Mouse (Mus musculus): ENCODE data around the gene Dguok. TPM values are rescaled to one million over a fixed set of nuclear protein-coding genes. Genes with fewer than 3 reads are reported as not detected.

The Dguok gene
- polyA plus RNA-seq, 1 experiment = 15.5 TPM

DNA sequence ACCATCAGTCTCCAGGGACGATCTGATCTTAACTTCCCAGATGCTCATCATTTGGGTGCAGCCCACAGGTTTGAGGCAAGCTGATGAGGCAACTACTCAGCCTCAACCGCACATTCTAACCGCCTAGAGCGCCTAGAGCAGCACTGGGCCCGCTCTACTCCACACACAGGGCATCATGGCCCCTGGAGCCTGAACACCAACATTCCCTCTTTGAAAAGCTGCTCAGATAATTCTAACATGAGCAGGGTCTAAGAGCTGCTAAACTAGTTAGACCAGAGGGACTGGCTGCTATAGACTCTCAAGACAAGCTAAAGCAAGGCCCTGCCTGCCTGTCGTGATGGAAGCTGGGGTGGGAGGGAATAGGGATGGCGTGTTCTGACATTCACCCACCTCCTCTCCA, 73.8 kb downstream of the Dguok start:
- Histone ChIP-seq H3K27me3 (ENCODE audit: control insufficient read depth, insufficient read depth, low read length) (no peaks in the 10 kb centered on the region), H3K36me3 (ENCODE audit: control insufficient read depth, insufficient read depth, low read length) (no peaks in the 10 kb centered on the region), H3K27ac (ENCODE audit: control insufficient read depth, insufficient read depth, low read depth, low read length) (no peak overlapping the region), H3K4me1 (ENCODE audit: control insufficient read depth, insufficient read depth, low read length) (no peaks in the 10 kb centered on the region), H3K4me3 (ENCODE audit: control insufficient read depth, low read depth, low read length) (no peak overlapping the region)
- TF ChIP-seq CTCF (IDR thresholded peaks at IDR 0.05; ENCODE audit: control insufficient read depth, insufficient read depth, insufficient replicate concordance, low read depth, low read length) (no peak), POLR2A (IDR thresholded peaks at IDR 0.05; ENCODE audit: control insufficient read depth, low read depth, low read length) (no peak)

Other genes starting within 250 kb of the Dguok start
- gene Mthfd2, start 181.1 kb downstream of the Dguok start, polyA plus RNA-seq (2012; rRNA removed) = 13.9 and 15.4 TPM in 2 replicates
- 9.4 and 12.2 TPM in 2 replicates for gene Mob1a, start 181.0 kb downstream of the Dguok start, polyA plus RNA-seq (2012; rRNA removed)
- gene Bola3, start 157.8 kb downstream of the Dguok start, polyA plus RNA-seq (2012; rRNA removed) = 64.3 and 68.3 TPM in 2 replicates
- 1.8 and 2.0 TPM in 2 replicates for gene Tet3, start 47.9 kb downstream of the Dguok start, polyA plus RNA-seq (2012; rRNA removed)
- 470 and 505 TPM in 2 replicates for gene Actg2, start 29.3 kb upstream of the Dguok start, polyA plus RNA-seq (2012; rRNA removed)
- gene Stambp, start 65.8 kb upstream of the Dguok start, polyA plus RNA-seq (2012; rRNA removed) = 42.6 and 44.6 TPM in 2 replicates
- gene Clec4f, start 149.2 kb upstream of the Dguok start, polyA plus RNA-seq (2012; rRNA removed) = 0.14 TPM in 1 of 2 replicates, not detected in the other
- not detected in 2 replicates for gene Cd207, start 170.9 kb upstream of the Dguok start, polyA plus RNA-seq (2012; rRNA removed)
- 2.1 TPM in 2 replicates for gene Vax2, start 204.3 kb upstream of the Dguok start, polyA plus RNA-seq (2012; rRNA removed)
- 12.4 and 17.2 TPM in 2 replicates for gene Atp6v1b1, start 236.0 kb upstream of the Dguok start, polyA plus RNA-seq (2012; rRNA removed)